Mouse (Mus musculus) small intestine, adult 2 months (tissue): ENCODE results near the gene Anapc2.

ENCODE experiments used
- CTCF ChIP-seq: fragments of 200-500 bp; IDR thresholded peaks from 2 replicates; pipeline ENCODE4 v1.5.1; 2012; ENCODE audit warnings: low read depth, mild to moderate bottlenecking, control low read depth, inconsistent platforms, low read length, moderate library complexity, mixed read lengths; ENCODE audit not compliant: insufficient replicate concordance, insufficient read length; ENCODE audit errors: extremely low read depth
- POLR2A ChIP-seq: fragments of 200-500 bp; IDR thresholded peaks from 2 replicates; pipeline ENCODE4 v1.6.1; 2012; ENCODE audit warnings: low read depth, mild to moderate bottlenecking, control low read depth, inconsistent platforms, low read length, moderate library complexity

- TF ChIP-seq CTCF (no peak), POLR2A (no peak)
Observed at GRCm38 (mm10) chr2:25305587-25306359, 33.5 kb downstream of the Anapc2 start.
